Mouse (Mus musculus) ovary, adult 10 weeks (tissue): ENCODE measurements around the gene Tmem50a. TPM values are rescaled to one million over a fixed set of nuclear protein-coding genes. Genes with fewer than 3 reads are reported as not detected.

Experiments
- polyA plus RNA-seq: library from polyadenylated mRNA; stranded (reverse); fragments of 350-450 nt; fragmentation: Illumina TruSeq; extraction: RNeasy Lipid Tissue Mini Kit (QIAGEN cat#74804); gene quantifications from one replicate; pipeline ENCODE4 v1.2.3, GENCODE M21; 2014

The Tmem50a gene
- 47.5 TPM for polyA plus RNA-seq

GRCm38 (mm10) chr4:134914864-134915209, at the start of gene Tmem50a:
TSS of gene Tmem50a (minus strand) at chr4:134915024.

GRCm38 (mm10) chr4:134930684-134931481, 16.1 kb upstream of the Tmem50a start, which contains the start of gene Syf2:
TSS of gene Syf2 (plus strand) at chr4:134930898.

GRCm38 (mm10) chr4:134923258-134924018, 8.6 kb upstream of the Tmem50a start, which contains the start of gene Rsrp1:
TSS of gene Rsrp1 (plus strand) at chr4:134923592.

GRCm38 (mm10) chr4:134863937-134864729, 50.7 kb downstream of the Tmem50a start, which contains the start of gene Rhd:
TSS of gene Rhd (plus strand) at chr4:134864536.

GRCm38 (mm10) chr4:134853259-134853636, 61.6 kb downstream of the Tmem50a start, which contains the start of gene Maco1:
TSS of gene Maco1 (minus strand) at chr4:134853345.

Other genes starting within 250 kb of the Tmem50a start
- gene Man1c1, start 210.7 kb downstream of the Tmem50a start, polyA plus RNA-seq, result 5.4 TPM
- gene Ldlrap1, start 147.0 kb downstream of the Tmem50a start, polyA plus RNA-seq, result 0.88 TPM
- 44.0 TPM for gene Maco1, start 61.7 kb downstream of the Tmem50a start, polyA plus RNA-seq
- gene Rhd, start 50.5 kb downstream of the Tmem50a start, polyA plus RNA-seq, result 0.51 TPM
- gene Rsrp1, start 8.6 kb upstream of the Tmem50a start, polyA plus RNA-seq, result 527 TPM
- 70.6 TPM for gene Syf2, start 15.9 kb upstream of the Tmem50a start, polyA plus RNA-seq
- 0.23 TPM for gene Runx3, start 205.6 kb upstream of the Tmem50a start, polyA plus RNA-seq